Mouse (Mus musculus): ENCODE measurements around the gene Sez6l. TPM values are rescaled to one million over a fixed set of nuclear protein-coding genes. Genes with fewer than 3 reads are reported as not detected.

The Sez6l gene
- polyA plus RNA-seq, 1 experiment from 2014 or later, result 0.08 TPM

DNA sequence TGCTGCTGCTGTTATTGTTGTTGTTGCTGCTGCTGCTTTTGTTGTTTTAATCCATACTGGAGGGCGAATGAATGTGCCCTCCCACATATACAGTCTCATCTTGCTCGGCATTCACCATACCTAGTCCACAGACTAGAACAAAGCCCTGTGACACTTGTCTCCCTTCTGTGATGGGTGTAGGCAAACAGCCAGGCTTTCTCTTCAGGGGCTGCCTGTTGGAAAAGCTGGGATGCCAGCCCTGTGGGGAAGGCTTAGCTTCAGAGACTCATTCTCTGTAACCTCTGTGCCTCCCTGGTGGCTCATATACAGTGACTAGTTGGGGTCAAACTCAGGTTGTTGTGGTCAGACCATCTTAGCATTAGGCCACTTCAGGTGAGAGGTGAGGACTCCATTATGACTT, 30.1 kb upstream of the Sez6l start:
- no peak overlapping the region for H3K4me2 ChIP-seq
- H3K27me3 ChIP-seq (replicated peaks; ENCODE audit: control insufficient read depth, insufficient read depth, low read length), result no peaks in the 10 kb centered on the region
- no peak for DNase-seq (ENCODE audit: low spot score)
- ATAC-seq (replicated peaks; ENCODE audit: low FRiP score), result no peak
- H3K27ac ChIP-seq (ENCODE audit: low read depth, low read length), result no peak overlapping the region
- no peaks in the 10 kb centered on the region for H3K36me3 ChIP-seq (ENCODE audit: control insufficient read depth, insufficient read depth, low read length)
- H3K4me1 ChIP-seq (replicated peaks; ENCODE audit: control insufficient read depth, insufficient read depth, low read length), result no peaks in the 10 kb centered on the region
- 62% methylated on average over 2 of the region's 2 CpGs for WGBS
- no peaks in the 10 kb centered on the region for H3K9me3 ChIP-seq (ENCODE audit: control insufficient read depth, low read length)
- H3K4me3 ChIP-seq (ENCODE audit: low read depth, low read length), result no peak overlapping the region
- H3K9ac ChIP-seq (ENCODE audit: low read depth, low read length), result no peak overlapping the region

DNA sequence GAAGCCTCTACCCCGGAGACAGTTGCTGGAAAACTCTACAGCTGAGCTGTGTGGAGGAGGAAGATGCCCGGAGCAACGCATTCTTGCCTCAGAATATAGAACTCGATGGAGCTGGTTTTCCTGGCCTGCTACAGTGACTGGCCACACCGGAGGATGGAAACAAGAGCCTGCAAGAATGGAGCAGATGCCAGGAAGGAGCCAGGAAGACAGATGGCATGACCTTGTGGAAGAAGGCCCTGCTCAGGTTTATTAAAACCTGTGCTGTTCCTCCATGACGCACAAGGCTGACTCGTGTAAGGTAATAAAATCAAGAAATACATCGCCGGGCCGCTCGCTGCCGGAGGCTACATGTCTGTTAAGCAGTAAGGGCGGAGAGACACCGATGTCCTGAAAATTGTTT, 28.4 kb upstream of the Sez6l start:
- Histone ChIP-seq H3K4me3 (ENCODE audit: low read depth, low read length) (no peak overlapping the region), H3K4me2 (no peak overlapping the region), H3K27me3 (replicated peaks; ENCODE audit: control insufficient read depth, insufficient read depth, low read length) (no peaks in the 10 kb centered on the region), H3K36me3 (ENCODE audit: control insufficient read depth, insufficient read depth, low read length) (no peaks in the 10 kb centered on the region), H3K4me1 (replicated peaks; ENCODE audit: control insufficient read depth, insufficient read depth, low read length) (no peaks in the 10 kb centered on the region), H3K9me3 (ENCODE audit: control insufficient read depth, low read length) (no peaks in the 10 kb centered on the region), H3K9ac (ENCODE audit: low read depth, low read length) (no peak overlapping the region), H3K27ac (ENCODE audit: low read depth, low read length) (no peak overlapping the region)
- no peak for ATAC-seq (replicated peaks; ENCODE audit: low FRiP score)
- WGBS, result 89% methylated on average over 14 of the region's 14 CpGs
- no peak for DNase-seq (ENCODE audit: low spot score)

DNA sequence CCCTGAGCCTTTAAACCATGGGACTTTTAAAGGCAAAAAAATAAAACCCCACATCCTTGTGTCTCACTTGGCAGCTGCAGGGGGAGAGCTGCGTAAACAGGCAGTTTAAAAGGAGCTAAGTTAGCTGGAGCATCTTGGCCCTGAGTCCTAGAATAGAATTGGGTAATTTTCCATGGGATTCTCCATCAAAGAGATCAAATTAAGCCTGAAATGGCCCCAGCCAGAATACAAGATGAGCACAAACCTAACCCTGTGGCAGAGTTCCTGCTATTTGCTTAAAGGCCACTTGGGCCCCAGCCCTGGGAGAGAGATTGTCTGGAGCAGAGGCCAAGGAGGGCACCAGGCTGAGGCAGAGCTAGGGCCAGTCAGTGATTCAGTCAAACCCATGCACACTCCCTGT, 27.3 kb upstream of the Sez6l start:
- no peaks in the 10 kb centered on the region for H3K9me3 ChIP-seq (ENCODE audit: control insufficient read depth, low read length)
- no peaks in the 10 kb centered on the region for H3K36me3 ChIP-seq (ENCODE audit: control insufficient read depth, insufficient read depth, low read length)
- no peak for DNase-seq (ENCODE audit: low spot score)
- no peak for ATAC-seq (replicated peaks; ENCODE audit: low FRiP score)
- H3K4me3 ChIP-seq (ENCODE audit: low read depth, low read length), result no peak overlapping the region
- no peak overlapping the region for H3K27ac ChIP-seq (ENCODE audit: low read depth, low read length)
- WGBS, result 72% methylated on average over 1 of the region's 1 CpGs
- H3K4me1 ChIP-seq (replicated peaks; ENCODE audit: control insufficient read depth, insufficient read depth, low read length), result no peaks in the 10 kb centered on the region
- no peak overlapping the region for H3K4me2 ChIP-seq
- H3K27me3 ChIP-seq (replicated peaks; ENCODE audit: control insufficient read depth, insufficient read depth, low read length), result no peaks in the 10 kb centered on the region
- no peak overlapping the region for H3K9ac ChIP-seq (ENCODE audit: low read depth, low read length)

DNA sequence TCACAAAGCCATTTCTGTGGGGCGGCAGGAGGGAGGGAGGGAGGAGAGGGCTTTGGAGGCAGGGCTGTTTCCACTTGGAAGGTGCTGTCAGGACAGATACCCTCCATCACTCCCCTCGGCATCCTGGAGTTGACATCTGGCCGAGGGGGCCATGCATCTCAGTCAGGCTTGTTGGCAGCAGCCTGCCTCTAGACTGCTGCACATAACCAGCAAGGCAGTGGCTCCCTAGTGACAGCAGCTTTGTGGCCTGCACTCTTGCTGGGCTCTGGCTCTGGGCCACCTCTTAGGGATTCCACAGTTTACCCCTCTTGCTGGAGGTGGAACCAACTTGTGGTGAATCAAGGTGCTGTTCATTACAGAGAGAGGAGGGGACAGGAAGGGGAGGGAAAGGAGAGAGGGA, 26.6 kb upstream of the Sez6l start:
- H3K4me3 ChIP-seq (ENCODE audit: low read depth, low read length), result no peak overlapping the region
- no peak overlapping the region for H3K4me2 ChIP-seq
- no peaks in the 10 kb centered on the region for H3K27me3 ChIP-seq (replicated peaks; ENCODE audit: control insufficient read depth, insufficient read depth, low read length)
- DNase-seq (ENCODE audit: low spot score) (no peak), ATAC-seq (replicated peaks; ENCODE audit: low FRiP score) (no peak)
- 18% methylated on average over 3 of the region's 3 CpGs for WGBS
- no peaks in the 10 kb centered on the region for H3K9me3 ChIP-seq (ENCODE audit: control insufficient read depth, low read length)
- H3K27ac ChIP-seq (ENCODE audit: low read depth, low read length), result no peak overlapping the region
- H3K9ac ChIP-seq (ENCODE audit: low read depth, low read length), result no peak overlapping the region
- H3K36me3 ChIP-seq (ENCODE audit: control insufficient read depth, insufficient read depth, low read length), result no peaks in the 10 kb centered on the region
- no peaks in the 10 kb centered on the region for H3K4me1 ChIP-seq (replicated peaks; ENCODE audit: control insufficient read depth, insufficient read depth, low read length)

DNA sequence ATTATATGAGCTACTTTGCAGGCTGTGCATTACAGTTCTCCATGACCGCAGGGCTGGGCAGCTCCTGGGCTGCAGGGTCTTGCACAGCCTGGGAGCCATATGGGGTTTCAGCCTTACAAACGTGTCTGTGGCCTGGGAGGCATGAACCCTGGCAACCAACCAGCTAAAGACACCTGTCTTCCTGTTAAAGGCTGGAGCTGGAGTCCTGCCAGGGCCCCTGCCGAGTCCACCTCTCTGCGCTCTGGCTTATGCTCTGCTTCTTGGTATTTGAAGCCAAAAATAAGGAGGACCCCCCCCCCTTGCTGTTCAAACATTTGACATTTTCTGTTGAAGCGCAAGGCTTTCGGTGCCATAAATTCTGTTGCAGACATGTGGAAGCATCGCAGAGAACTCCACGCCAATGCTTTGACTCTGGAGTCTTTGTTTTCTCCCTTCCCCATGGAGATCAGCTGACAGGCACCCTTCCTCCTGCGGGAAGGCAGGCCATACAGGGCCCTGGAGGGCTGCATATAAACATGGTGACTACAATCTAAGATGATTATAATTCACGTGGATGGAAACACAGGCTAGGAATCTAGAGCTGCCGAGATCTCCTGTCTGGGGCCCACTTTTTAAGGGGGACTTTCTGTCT, 23.4 kb upstream of the Sez6l start:
- Histone ChIP-seq H3K27me3 (replicated peaks; ENCODE audit: control insufficient read depth, insufficient read depth, low read length) (no peaks in the 10 kb centered on the region), H3K4me2 (no peak overlapping the region), H3K9ac (ENCODE audit: low read depth, low read length) (no peak overlapping the region), H3K36me3 (ENCODE audit: control insufficient read depth, insufficient read depth, low read length) (no peaks in the 10 kb centered on the region), H3K4me1 (replicated peaks; ENCODE audit: control insufficient read depth, insufficient read depth, low read length) (no peaks in the 10 kb centered on the region), H3K4me3 (ENCODE audit: low read depth, low read length) (no peak overlapping the region), H3K9me3 (ENCODE audit: control insufficient read depth, low read length) (no peaks in the 10 kb centered on the region), H3K27ac (ENCODE audit: low read depth, low read length) (no peak overlapping the region)
- DNase-seq (ENCODE audit: low spot score) (no peak), ATAC-seq (replicated peaks; ENCODE audit: low FRiP score) (no peak)
- WGBS, result 59% methylated on average over 11 of the region's 11 CpGs

DNA sequence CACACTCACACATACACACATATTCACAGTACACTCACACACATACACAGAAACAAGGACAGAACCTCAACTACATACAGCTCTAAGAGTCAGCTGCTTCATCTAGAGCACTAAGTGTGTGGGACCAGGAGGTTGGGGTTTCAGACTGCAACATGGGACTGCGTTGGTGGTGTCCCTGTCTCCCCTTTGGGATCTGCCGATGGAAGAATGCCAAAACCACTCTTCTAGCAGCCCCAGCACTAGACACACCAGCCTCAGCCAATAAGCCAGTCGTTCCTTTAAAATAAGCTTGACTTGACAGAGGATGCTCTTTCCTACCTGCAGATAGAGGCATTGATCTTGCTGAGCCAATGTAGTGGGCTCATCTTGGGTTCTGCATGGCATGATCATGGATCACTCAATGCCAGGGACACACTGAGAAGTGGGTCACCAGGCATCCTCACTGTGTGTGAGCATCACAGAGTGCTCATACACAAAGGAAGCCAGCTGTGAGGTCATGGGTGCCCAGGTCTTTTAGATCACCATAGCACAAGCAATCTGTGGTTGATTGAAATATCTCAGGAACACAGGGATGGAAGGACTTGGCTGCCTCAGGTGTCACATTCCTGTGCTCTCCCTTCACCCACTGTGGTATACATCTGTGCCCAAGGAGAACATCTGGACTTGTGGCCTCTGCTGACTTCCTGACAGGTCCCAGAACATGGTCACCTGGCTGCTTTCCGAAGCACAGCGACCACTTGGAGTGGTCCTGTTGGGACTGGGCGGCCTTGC, 22.7 kb upstream of the Sez6l start:
- no peaks in the 10 kb centered on the region for H3K36me3 ChIP-seq (ENCODE audit: control insufficient read depth, insufficient read depth, low read length)
- H3K4me3 ChIP-seq (ENCODE audit: low read depth, low read length), result no peak overlapping the region
- no peaks in the 10 kb centered on the region for H3K9me3 ChIP-seq (ENCODE audit: control insufficient read depth, low read length)
- DNase-seq (ENCODE audit: low spot score) (no peak), ATAC-seq (replicated peaks; ENCODE audit: low FRiP score) (no peak)
- H3K4me2 ChIP-seq, result no peak overlapping the region
- no peaks in the 10 kb centered on the region for H3K27me3 ChIP-seq (replicated peaks; ENCODE audit: control insufficient read depth, insufficient read depth, low read length)
- no peak overlapping the region for H3K27ac ChIP-seq (ENCODE audit: low read depth, low read length)
- H3K4me1 ChIP-seq (replicated peaks; ENCODE audit: control insufficient read depth, insufficient read depth, low read length), result no peaks in the 10 kb centered on the region
- WGBS, result 76% methylated on average over 6 of the region's 6 CpGs
- no peak overlapping the region for H3K9ac ChIP-seq (ENCODE audit: low read depth, low read length)

DNA sequence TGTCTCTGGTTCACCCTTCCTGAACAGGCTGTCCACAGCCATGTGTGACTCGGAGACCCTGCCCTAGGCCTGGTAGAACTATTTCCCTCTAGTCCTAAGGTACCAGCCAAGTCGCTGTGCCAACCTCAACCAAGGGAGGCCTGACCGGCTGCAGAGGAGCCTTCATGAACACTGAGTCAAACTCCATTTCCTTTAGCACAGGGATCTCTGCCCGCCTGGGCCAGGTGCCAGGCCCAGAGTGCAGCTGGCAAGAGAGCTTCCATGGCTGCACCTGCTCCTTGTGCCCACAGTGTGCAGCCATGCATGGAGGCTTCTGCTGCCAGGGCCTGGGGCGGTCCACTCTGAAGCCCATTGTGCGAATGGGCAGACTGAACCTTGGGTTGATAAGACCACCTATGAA, 20.9 kb upstream of the Sez6l start:
- WGBS, result 80% methylated on average over 6 of the region's 6 CpGs
- H3K36me3 ChIP-seq (ENCODE audit: control insufficient read depth, insufficient read depth, low read length), result no peaks in the 10 kb centered on the region
- H3K27me3 ChIP-seq (replicated peaks; ENCODE audit: control insufficient read depth, insufficient read depth, low read length), result no peaks in the 10 kb centered on the region
- no peak overlapping the region for H3K4me3 ChIP-seq (ENCODE audit: low read depth, low read length)
- H3K9me3 ChIP-seq (ENCODE audit: control insufficient read depth, low read length), result no peaks in the 10 kb centered on the region
- H3K27ac ChIP-seq (ENCODE audit: low read depth, low read length), result no peak overlapping the region
- no peak overlapping the region for H3K4me2 ChIP-seq
- no peaks in the 10 kb centered on the region for H3K4me1 ChIP-seq (replicated peaks; ENCODE audit: control insufficient read depth, insufficient read depth, low read length)
- H3K9ac ChIP-seq (ENCODE audit: low read depth, low read length), result no peak overlapping the region
- ATAC-seq (replicated peaks; ENCODE audit: low FRiP score) (no peak), DNase-seq (ENCODE audit: low spot score) (no peak)

DNA sequence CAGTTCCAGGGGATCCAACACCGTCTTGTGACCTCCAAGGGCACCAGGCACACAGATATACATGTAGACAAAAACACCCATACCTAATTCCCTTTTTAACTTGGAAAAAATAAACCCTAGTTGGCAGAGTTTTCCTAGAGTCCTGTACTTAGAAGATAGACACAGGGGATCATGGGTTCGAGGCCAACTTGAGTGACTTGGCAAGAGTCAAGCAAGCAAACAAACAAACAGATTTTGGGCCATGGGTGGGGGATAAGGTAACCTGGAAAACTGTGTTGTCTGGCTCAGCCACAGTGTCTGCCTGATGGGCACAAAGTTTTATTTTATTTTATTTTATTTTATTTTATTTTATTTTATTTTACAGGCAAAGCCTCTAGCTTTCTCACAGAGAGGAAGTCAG, 20.3 kb upstream of the Sez6l start:
- no peaks in the 10 kb centered on the region for H3K27me3 ChIP-seq (replicated peaks; ENCODE audit: control insufficient read depth, insufficient read depth, low read length)
- no peak overlapping the region for H3K4me3 ChIP-seq (ENCODE audit: low read depth, low read length)
- 61% methylated on average over 2 of the region's 2 CpGs for WGBS
- DNase-seq (ENCODE audit: low spot score), result no peak
- no peaks in the 10 kb centered on the region for H3K9me3 ChIP-seq (ENCODE audit: control insufficient read depth, low read length)
- H3K4me1 ChIP-seq (replicated peaks; ENCODE audit: control insufficient read depth, insufficient read depth, low read length), result no peaks in the 10 kb centered on the region
- H3K27ac ChIP-seq (ENCODE audit: low read depth, low read length), result no peak overlapping the region
- no peak for ATAC-seq (replicated peaks; ENCODE audit: low FRiP score)
- no peaks in the 10 kb centered on the region for H3K36me3 ChIP-seq (ENCODE audit: control insufficient read depth, insufficient read depth, low read length)
- no peak overlapping the region for H3K9ac ChIP-seq (ENCODE audit: low read depth, low read length)
- no peak overlapping the region for H3K4me2 ChIP-seq

DNA sequence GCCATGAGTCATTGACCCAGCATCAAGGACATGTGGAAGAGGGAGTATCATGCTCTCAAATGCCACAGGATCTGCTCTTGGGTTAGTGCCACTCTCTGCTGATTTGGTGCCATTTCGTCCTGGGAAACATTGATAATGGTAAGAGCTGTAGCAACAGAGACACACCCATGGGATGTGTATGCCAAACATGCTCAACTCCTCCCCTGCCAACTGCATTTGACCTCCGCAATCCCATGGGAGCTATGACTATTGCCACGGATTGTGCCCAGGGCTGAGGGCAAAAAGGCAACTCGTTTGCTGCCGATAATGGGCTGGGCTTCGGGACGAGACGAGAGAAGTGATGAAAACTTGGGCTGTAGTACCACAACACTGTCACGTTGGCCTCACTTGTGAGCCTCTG, 19.7 kb upstream of the Sez6l start:
- H3K4me1 ChIP-seq (replicated peaks; ENCODE audit: control insufficient read depth, insufficient read depth, low read length), result no peaks in the 10 kb centered on the region
- no peak overlapping the region for H3K9ac ChIP-seq (ENCODE audit: low read depth, low read length)
- H3K36me3 ChIP-seq (ENCODE audit: control insufficient read depth, insufficient read depth, low read length), result no peaks in the 10 kb centered on the region
- H3K27me3 ChIP-seq (replicated peaks; ENCODE audit: control insufficient read depth, insufficient read depth, low read length), result no peaks in the 10 kb centered on the region
- DNase-seq (ENCODE audit: low spot score) (no peak), ATAC-seq (replicated peaks; ENCODE audit: low FRiP score) (no peak)
- no peaks in the 10 kb centered on the region for H3K9me3 ChIP-seq (ENCODE audit: control insufficient read depth, low read length)
- no peak overlapping the region for H3K4me3 ChIP-seq (ENCODE audit: low read depth, low read length)
- no peak overlapping the region for H3K27ac ChIP-seq (ENCODE audit: low read depth, low read length)
- H3K4me2 ChIP-seq, result no peak overlapping the region
- 84% methylated on average over 9 of the region's 9 CpGs for WGBS

Measured in liver, embryonic 11.5 days (tissue).